Mouse (Mus musculus) bone marrow, adult 2 months (tissue): ENCODE measurements around the gene Prkca.

Experiments used
- CTCF ChIP-seq: fragments of 200-500 bp; IDR thresholded peaks from 2 replicates; pipeline ENCODE4 v1.5.1; 2011; ENCODE audit warnings: low read length, control low read depth; ENCODE audit not compliant: control insufficient read depth, insufficient read depth
- POLR2A ChIP-seq: fragments of 200-500 bp; IDR thresholded peaks from 2 replicates; pipeline ENCODE4 v1.6.1; 2011; ENCODE audit warnings: low read depth, mild to moderate bottlenecking, control low read depth, low read length, borderline replicate concordance; ENCODE audit not compliant: control insufficient read depth

DNA sequence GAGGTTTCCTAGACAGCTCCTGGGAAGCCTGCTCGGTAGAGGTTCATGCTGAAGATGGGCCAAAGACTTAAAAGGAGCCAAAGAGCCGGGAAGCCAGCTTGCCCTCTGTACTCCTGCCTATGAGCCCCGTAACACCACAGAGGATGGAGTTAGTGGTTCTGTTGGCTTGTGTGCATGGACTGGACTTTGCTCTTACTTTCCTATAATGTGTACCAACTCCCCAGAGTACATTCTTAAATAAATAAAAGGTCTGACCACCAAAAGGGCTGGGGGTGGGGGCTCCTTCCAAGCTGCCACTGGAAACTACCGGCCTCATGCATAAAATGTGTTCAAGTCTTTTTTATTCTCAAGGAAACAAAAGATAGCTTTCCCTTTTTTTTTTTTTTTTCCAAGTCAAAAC is 377.5 kb downstream of the Prkca start:
- no peak for TF ChIP-seq CTCF
- TF ChIP-seq POLR2A: no peak
